Mouse (Mus musculus) ES-Bruce4 (cell line): Measurements from ENCODE around the gene Lnpk.

Experiments
- CTCF ChIP-seq: IDR thresholded peaks from one replicate; pipeline ENCODE4 v1.8.1; 2011; ENCODE audit warnings: low read depth, low read length
- EP300 ChIP-seq: IDR thresholded peaks from 2 replicates; pipeline ENCODE4 v1.6.1; 2011; ENCODE audit warnings: low read depth, low read length; ENCODE audit not compliant: insufficient read depth
- POLR2A ChIP-seq: IDR thresholded peaks from one replicate; pipeline ENCODE4 v1.8.1; 2011; ENCODE audit warnings: low read length; ENCODE audit not compliant: insufficient read depth

DNA sequence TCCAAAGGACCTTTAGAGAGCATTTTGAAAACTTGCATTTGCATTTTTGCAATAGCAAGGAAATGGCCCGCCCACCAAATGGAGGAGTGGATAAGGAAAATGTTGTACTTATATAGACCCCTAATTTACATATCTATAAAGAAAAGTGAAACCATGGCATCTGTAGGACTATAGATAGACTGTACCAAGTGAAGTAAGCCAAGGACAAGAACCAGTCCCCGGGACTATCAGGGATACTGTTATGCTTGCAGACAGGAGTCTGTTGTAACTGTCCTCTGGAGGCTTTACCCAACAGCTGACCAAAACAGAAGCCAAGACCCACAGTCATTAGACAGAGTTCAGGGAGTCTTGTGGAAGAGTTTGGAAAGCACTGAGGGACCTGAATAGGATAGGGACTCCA is 78.9 kb downstream of the Lnpk start:
- TF ChIP-seq CTCF (no peak), POLR2A (no peak), EP300 (no peak)
